Mouse (Mus musculus): ENCODE results near the gene Cldn3.

Cldn3 gene

GRCm38 (mm10) chr5:135035608-135036359, 49.8 kb downstream of the Cldn3 start:
- DNase-seq (ENCODE audit: low spot score): no peak

Measured in urinary bladder, postnatal 25 days (tissue).